ENCODE assay signal across 7 mouse cellular contexts in the genomic region with DNA sequence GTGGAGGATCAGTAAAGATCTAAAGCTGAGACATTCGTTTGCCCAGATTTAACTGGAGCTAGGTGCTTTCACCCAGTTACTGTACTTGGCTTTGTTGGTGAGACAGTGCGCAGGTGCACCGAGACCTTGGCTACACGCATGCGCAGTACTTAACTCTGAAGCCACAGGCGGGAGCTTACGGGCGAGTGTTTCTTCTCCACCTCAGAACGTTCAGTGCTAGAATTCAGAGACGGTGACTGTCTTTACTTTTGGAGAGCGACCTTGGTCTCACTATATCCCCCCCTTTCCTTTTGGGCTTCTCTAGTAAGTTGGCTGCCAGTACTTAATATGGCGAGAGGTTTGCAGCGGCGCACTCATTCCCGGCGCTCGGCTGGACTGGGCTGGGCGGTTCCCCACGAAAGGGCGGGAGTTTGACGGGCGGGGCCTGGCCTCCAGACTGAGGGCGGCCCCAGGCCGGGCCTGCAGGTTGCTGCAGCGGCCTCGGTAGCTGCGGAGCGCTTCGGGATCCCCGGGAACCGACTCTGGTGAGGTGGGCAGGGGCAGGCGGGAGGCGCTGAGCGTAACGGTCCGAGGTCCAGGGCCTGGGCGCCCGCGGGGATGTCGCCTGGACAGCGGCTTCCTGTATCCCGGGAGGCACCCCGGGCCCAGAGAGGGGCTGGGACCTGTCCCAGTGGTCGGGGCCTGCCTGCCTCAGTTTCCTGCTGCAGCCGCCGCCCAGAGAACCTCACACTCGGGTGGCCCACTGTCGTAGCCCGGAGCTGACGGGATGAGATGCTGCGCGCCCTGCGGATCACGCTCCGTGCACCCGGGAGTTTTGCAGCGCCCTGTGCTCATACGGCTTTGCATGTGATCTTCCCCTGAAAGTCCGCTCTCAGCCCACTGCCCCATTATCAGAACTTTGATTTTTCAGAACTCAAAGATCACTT. TPM values are rescaled to one million over a fixed set of nuclear protein-coding genes. Genes with fewer than 3 reads are reported as not detected.
DNase-seq lines count a peak whose midpoint lies in the region; ATAC-seq lines count a peak whose summit lies in the region.

Cep250 (plus strand) TSS at position 325 of the 926 bp plus-strand sequence.

- H3K27me3 ChIP-seq in embryonic facial prominence, embryonic 10.5 days (replicated peaks; ENCODE audit: low read depth, poor library complexity, severe bottlenecking): peaks cover 8% of the 10 kb centered on the region; the same call in 1 of the 2 replicates
- H3K27me3 ChIP-seq in limb, embryonic 10.5 days (ENCODE audit: low read depth, poor library complexity, severe bottlenecking): peaks cover 9% of the 10 kb centered on the region; the same call in 1 of the 2 replicates
- no peaks in the 10 kb centered on the region for H3K27me3 ChIP-seq in midbrain, embryonic 13.5 days

- peaks cover 22% of the 10 kb centered on the region for H3K36me3 ChIP-seq in embryonic facial prominence, embryonic 10.5 days (replicated peaks)
- peaks cover 21% of the 10 kb centered on the region for H3K36me3 ChIP-seq in limb, embryonic 10.5 days
- no peaks in the 10 kb centered on the region for H3K36me3 ChIP-seq in midbrain, embryonic 13.5 days

- no peaks in the 10 kb centered on the region for H3K9me3 ChIP-seq in embryonic facial prominence, embryonic 10.5 days
- no peaks in the 10 kb centered on the region for H3K9me3 ChIP-seq in limb, embryonic 10.5 days (replicated peaks)
- H3K9me3 ChIP-seq in midbrain, embryonic 13.5 days: no peaks in the 10 kb centered on the region

- under 1% methylated on average over 59 of the region's 59 CpGs for WGBS in embryonic facial prominence, embryonic 10.5 days
- under 1% methylated on average over 59 of the region's 59 CpGs for WGBS in limb, embryonic 10.5 days
- under 1% methylated on average over 59 of the region's 59 CpGs for WGBS in midbrain, embryonic 13.5 days

- peak within 1 kb of the TSS; percentile 92 for H3K4me3 ChIP-seq in embryonic facial prominence, embryonic 10.5 days
- peak within 1 kb of the TSS; percentile 95 for H3K4me3 ChIP-seq in limb, embryonic 10.5 days
- H3K4me3 ChIP-seq in midbrain, embryonic 13.5 days (replicated peaks): peak within 1 kb of the TSS; percentile 88

- H3K4me2 ChIP-seq in midbrain, embryonic 13.5 days (replicated peaks): peak within 1 kb of the TSS; percentile 67

- DNase-seq in adrenal gland, postnatal 10 days: peak; percentile 94
- DNase-seq in embryonic facial prominence, embryonic 10.5 days (ENCODE audit: low spot score): peak; percentile 94
- peak; percentile 89 for DNase-seq in kidney, adult 11 months
- peak; percentile 94 for DNase-seq in limb, embryonic 10.5 days (ENCODE audit: low spot score)
- peak; percentile 87 for DNase-seq in spleen, adult 12 weeks (ENCODE audit: low spot score)

- peak within 1 kb of the TSS; percentile 98 for H3K27ac ChIP-seq in embryonic facial prominence, embryonic 10.5 days (replicated peaks)
- peak within 1 kb of the TSS; percentile 98 for H3K27ac ChIP-seq in limb, embryonic 10.5 days
- H3K27ac ChIP-seq in midbrain, embryonic 13.5 days: peak within 1 kb of the TSS; percentile 88

- peak within 1 kb of the TSS; percentile 95 for H3K9ac ChIP-seq in midbrain, embryonic 13.5 days (replicated peaks)

- H3K4me1 ChIP-seq in embryonic facial prominence, embryonic 10.5 days: peaks cover 13% of the 10 kb centered on the region
- peaks cover 10% of the 10 kb centered on the region; the same call in 1 of the 2 replicates for H3K4me1 ChIP-seq in limb, embryonic 10.5 days
- peaks cover 9% of the 10 kb centered on the region for H3K4me1 ChIP-seq in midbrain, embryonic 13.5 days (replicated peaks)

- ATAC-seq in granulocyte monocyte progenitor cell, adult 5-6 weeks (replicated peaks; ENCODE audit: poor library complexity, severe bottlenecking): peak; percentile 97
- ATAC-seq in midbrain, embryonic 13.5 days: peak; percentile 97

RNA-seq across cellular contexts. Expression of gene Cep250, which starts in this region (rescaled TPM):
- total RNA-seq in adrenal gland, postnatal 10 days (2021): 10 to 100 TPM; 12.9 to 17.0 TPM
- 29.8 and 31.4 TPM in 2 replicates for polyA plus RNA-seq in embryonic facial prominence, embryonic 10.5 days (2016; fragmentation: Nextera tagmentation; extraction: Ambion mirVana)
- 33.3 and 44.4 TPM in 2 replicates for total RNA-seq in granulocyte monocyte progenitor cell, adult 5-6 weeks (2014; fragmentation: Nextera tagmentation)
- total RNA-seq in granulocyte monocyte progenitor cell, adult 5-6 weeks (2017): 39.0 and 41.6 TPM in 2 replicates
- 28.7 and 34.3 TPM in 2 replicates for polyA plus RNA-seq in limb, embryonic 10.5 days (2016; fragmentation: Nextera tagmentation; extraction: Ambion mirVana)
- polyA plus RNA-seq in midbrain, embryonic 13.5 days (2015; fragmentation: Nextera tagmentation; extraction: Ambion mirVana): 17.3 and 21.2 TPM in 2 replicates

Comparison
In these comparisons a context has a peak if more than half of its experiments do, and no peak if none do; other contexts are left out.
1. Peak in every context shown above with its lines: DNase-seq, ATAC-seq, H3K4me3 ChIP-seq and H3K27ac ChIP-seq.